Mouse (Mus musculus) CH12.LX (cell line): ENCODE data around the gene Emc9. TPM values are rescaled to one million over a fixed set of nuclear protein-coding genes. Genes with fewer than 3 reads are reported as not detected.

Experiments used
- DNase-seq: peaks from one replicate; pipeline ENCODE4 v3.0.0-alpha.2; 2013; ENCODE audit errors: extremely low read depth
- H3K27ac ChIP-seq: 2 replicates; pipeline ENCODE4 v1.5.1; 2012; ENCODE audit warnings: low read depth, mild to moderate bottlenecking, control low read depth, moderate library complexity; ENCODE audit not compliant: insufficient read depth
- H3K27me3 ChIP-seq: replicated peaks from 2 replicates; pipeline ENCODE3; 2012; ENCODE audit warnings: inconsistent platforms
- H3K36me3 ChIP-seq, 2 experiments: replicated peaks in 1 of 2; 2 replicates each; pipeline versions ENCODE3 to v1.6.1; 2012; ENCODE audit warnings: inconsistent platforms in 1 of 2, low read length in 1 of 2, mild to moderate bottlenecking in 1 of 2, mixed read lengths in 1 of 2, moderate library complexity in 1 of 2; ENCODE audit not compliant: control insufficient read depth in 1 of 2, insufficient read depth in 1 of 2
- H3K4me1 ChIP-seq, 2 experiments: 2 replicates each; pipeline ENCODE4 v1.6.1; 2012; ENCODE audit warnings: inconsistent platforms in 1 of 2, moderate library complexity in 1 of 2; ENCODE audit not compliant: insufficient read depth in 2 of 2, control insufficient read depth in 1 of 2
- H3K4me2 ChIP-seq: 2 replicates; pipeline ENCODE4 v1.6.1; 2012; ENCODE audit warnings: low read depth, mild to moderate bottlenecking, control low read depth; ENCODE audit not compliant: poor library complexity, insufficient read depth, severe bottlenecking
- H3K4me3 ChIP-seq, 3 experiments: fragments of 150-350 bp in 1 of 3; sonication (generic) in 1 of 3; replicated peaks in 1 of 3; 2 replicates each; pipeline versions ENCODE3 to v1.5.1; 2011 to 2012; ENCODE audit warnings: low read depth in 2 of 3, low read length in 2 of 3, mild to moderate bottlenecking in 2 of 3, moderate library complexity in 2 of 3, control low read depth in 1 of 3, improper control_type of control experiment in 1 of 3, inconsistent platforms in 1 of 3, mixed read lengths in 1 of 3; ENCODE audit not compliant: poor library complexity in 1 of 3
- H3K79me2 ChIP-seq: replicated peaks from 2 replicates; pipeline ENCODE4 v1.6.1; 2012; ENCODE audit warnings: mild to moderate bottlenecking, moderate library complexity; ENCODE audit not compliant: control insufficient read depth, poor library complexity, insufficient read depth, severe bottlenecking; ENCODE audit errors: extremely low read depth
- H3K9ac ChIP-seq: 2 replicates; pipeline ENCODE4 v1.6.1; 2012; ENCODE audit warnings: low read depth, mild to moderate bottlenecking, control low read depth, moderate library complexity; ENCODE audit not compliant: insufficient read depth
- H3K9me3 ChIP-seq: replicated peaks from 2 replicates; pipeline ENCODE3; 2012; ENCODE audit warnings: low read length, inconsistent platforms, mixed read lengths
- BHLHE40 ChIP-seq: IDR thresholded peaks from 2 replicates; pipeline ENCODE4 v1.6.1; 2011; ENCODE audit warnings: mild to moderate bottlenecking, low read depth, low read length, improper control_type of control experiment
- CHD1 ChIP-seq: IDR thresholded peaks from 2 replicates; pipeline ENCODE4 v1.6.1; 2012; ENCODE audit warnings: low read depth, low read length, improper control_type of control experiment, inconsistent platforms
- CHD2 ChIP-seq: IDR thresholded peaks from 2 replicates; pipeline ENCODE4 v1.6.1; 2011; ENCODE audit warnings: low read length, improper control_type of control experiment
- CTCF ChIP-seq, 2 experiments: IDR thresholded peaks in 1 of 2; conservative IDR thresholded peaks in 1 of 2; 2 replicates each; pipeline ENCODE4 v1.5.1; 2011 to 2012; ENCODE audit warnings: low read depth in 2 of 2, low read length in 2 of 2, improper control_type of control experiment in 1 of 2, inconsistent platforms in 1 of 2, mild to moderate bottlenecking in 1 of 2, moderate library complexity in 1 of 2
- E2F4 ChIP-seq: IDR thresholded peaks from 2 replicates; pipeline ENCODE4 v1.6.1; 2011; ENCODE audit warnings: low read depth, low read length, improper control_type of control experiment; ENCODE audit not compliant: insufficient replicate concordance
- ELF1 ChIP-seq: IDR thresholded peaks from 2 replicates; pipeline ENCODE4 v1.6.1; 2014; ENCODE audit warnings: low read depth, mild to moderate bottlenecking, inconsistent platforms, low read length, improper control_type of control experiment
- EP300 ChIP-seq: IDR thresholded peaks from 2 replicates; pipeline ENCODE4 v1.6.1; 2011; ENCODE audit warnings: low read length, improper control_type of control experiment
- ETS1 ChIP-seq: conservative IDR thresholded peaks from 2 replicates; pipeline ENCODE4 v1.6.1; 2012; ENCODE audit warnings: low read depth, mild to moderate bottlenecking, inconsistent platforms, low read length, improper control_type of control experiment, moderate library complexity
- GABPA ChIP-seq: IDR thresholded peaks from 2 replicates; pipeline ENCODE4 v1.6.1; 2012; ENCODE audit warnings: low read depth, low read length, improper control_type of control experiment, inconsistent platforms; ENCODE audit not compliant: insufficient replicate concordance
- HCFC1 ChIP-seq: IDR thresholded peaks from 2 replicates; pipeline ENCODE4 v1.6.1; 2012; ENCODE audit warnings: low read depth, mild to moderate bottlenecking, inconsistent platforms, low read length, improper control_type of control experiment
- IRF4 ChIP-seq: IDR thresholded peaks from 2 replicates; pipeline ENCODE4 v1.6.1; 2014; ENCODE audit warnings: low read depth, mild to moderate bottlenecking, inconsistent platforms, low read length, improper control_type of control experiment
- JUN ChIP-seq: IDR thresholded peaks from 2 replicates; pipeline ENCODE4 v1.6.1; 2011; ENCODE audit warnings: low read depth, mild to moderate bottlenecking, low read length, improper control_type of control experiment, moderate library complexity; ENCODE audit not compliant: insufficient read depth
- JUND ChIP-seq: conservative IDR thresholded peaks from 2 replicates; pipeline ENCODE4 v1.6.1; 2011; ENCODE audit warnings: low read depth, low read length, improper control_type of control experiment
- KAT2A ChIP-seq: IDR thresholded peaks from 2 replicates; pipeline ENCODE4 v1.6.1; 2012; ENCODE audit warnings: low read length, improper control_type of control experiment, inconsistent platforms; ENCODE audit not compliant: insufficient replicate concordance
- MAFK ChIP-seq: IDR thresholded peaks from 2 replicates; pipeline ENCODE4 v1.6.1; 2011; ENCODE audit warnings: low read length, improper control_type of control experiment; ENCODE audit not compliant: insufficient replicate concordance
- MAX ChIP-seq: IDR thresholded peaks from 2 replicates; pipeline ENCODE4 v1.6.1; 2011; ENCODE audit warnings: low read length, improper control_type of control experiment
- MAZ ChIP-seq: IDR thresholded peaks from 2 replicates; pipeline ENCODE4 v1.6.1; 2012; ENCODE audit warnings: low read depth, mild to moderate bottlenecking, inconsistent platforms, low read length, improper control_type of control experiment, moderate library complexity
- MEF2A ChIP-seq: IDR thresholded peaks from 2 replicates; pipeline ENCODE4 v1.6.1; 2014; ENCODE audit warnings: low read depth, mild to moderate bottlenecking, inconsistent platforms, low read length, improper control_type of control experiment, borderline replicate concordance
- MXI1 ChIP-seq: IDR thresholded peaks from 2 replicates; pipeline ENCODE4 v1.6.1; 2011; ENCODE audit warnings: mild to moderate bottlenecking, low read depth, low read length, improper control_type of control experiment
- MYC ChIP-seq: IDR thresholded peaks from 2 replicates; pipeline ENCODE4 v1.6.1; 2011; ENCODE audit warnings: low read depth, mild to moderate bottlenecking, improper control_type of control experiment, low read length
- NELFE ChIP-seq: IDR thresholded peaks from 2 replicates; pipeline ENCODE4 v1.6.1; 2011; ENCODE audit warnings: low read depth, low read length, improper control_type of control experiment
- NRF1 ChIP-seq: IDR thresholded peaks from 2 replicates; pipeline ENCODE4 v1.6.1; 2014; ENCODE audit warnings: low read depth, mild to moderate bottlenecking, inconsistent platforms, low read length, improper control_type of control experiment, moderate library complexity
- PAX5 ChIP-seq: IDR thresholded peaks from 2 replicates; pipeline ENCODE4 v1.6.1; 2012; ENCODE audit warnings: low read length, inconsistent platforms, mixed read lengths
- POLR2A ChIP-seq: IDR thresholded peaks from 2 replicates; pipeline ENCODE4 v1.6.1; 2011; ENCODE audit warnings: low read depth, mild to moderate bottlenecking, improper control_type of control experiment, low read length
- POLR2AphosphoS2 ChIP-seq: IDR thresholded peaks from 2 replicates; pipeline ENCODE4 v1.6.1; 2011; ENCODE audit warnings: low read depth, low read length, improper control_type of control experiment
- RAD21 ChIP-seq: IDR thresholded peaks from 2 replicates; pipeline ENCODE4 v1.6.1; 2011; ENCODE audit warnings: low read depth, mild to moderate bottlenecking, low read length, improper control_type of control experiment, moderate library complexity
- RCOR1 ChIP-seq: conservative IDR thresholded peaks from 2 replicates; pipeline ENCODE4 v1.6.1; 2012; ENCODE audit warnings: low read depth, mild to moderate bottlenecking, inconsistent platforms, low read length, improper control_type of control experiment
- SIN3A ChIP-seq: IDR thresholded peaks from 2 replicates; pipeline ENCODE4 v1.6.1; 2012; ENCODE audit warnings: low read length, improper control_type of control experiment, inconsistent platforms
- SMC3 ChIP-seq: IDR thresholded peaks from 2 replicates; pipeline ENCODE4 v1.6.1; 2011; ENCODE audit warnings: low read depth, low read length, improper control_type of control experiment
- TBP ChIP-seq: conservative IDR thresholded peaks from 2 replicates; pipeline ENCODE4 v1.6.1; 2011; ENCODE audit warnings: low read depth, low read length, improper control_type of control experiment
- TCF12 ChIP-seq: IDR thresholded peaks from 2 replicates; pipeline ENCODE4 v1.6.1; 2014; ENCODE audit warnings: low read depth, mild to moderate bottlenecking, inconsistent platforms, low read length, improper control_type of control experiment
- UBTF ChIP-seq: IDR thresholded peaks from 2 replicates; pipeline ENCODE4 v1.6.1; 2012; ENCODE audit warnings: low read depth, mild to moderate bottlenecking, inconsistent platforms, low read length, improper control_type of control experiment, moderate library complexity
- USF1 ChIP-seq: IDR thresholded peaks from 2 replicates; pipeline ENCODE4 v1.6.1; 2014; ENCODE audit warnings: low read depth, mild to moderate bottlenecking, inconsistent platforms, low read length, improper control_type of control experiment
- USF2 ChIP-seq: conservative IDR thresholded peaks from 2 replicates; pipeline ENCODE4 v1.6.1; 2011; ENCODE audit warnings: low read depth, low read length, improper control_type of control experiment
- ZC3H11A ChIP-seq: IDR thresholded peaks from 2 replicates; pipeline ENCODE4 v1.6.1; 2012; ENCODE audit warnings: low read depth, mild to moderate bottlenecking, inconsistent platforms, low read length, improper control_type of control experiment
- ZKSCAN1 ChIP-seq: IDR thresholded peaks from 2 replicates; pipeline ENCODE4 v1.6.1; 2012; ENCODE audit warnings: low read depth, inconsistent platforms, low read length, improper control_type of control experiment, borderline replicate concordance
- ZMIZ1 ChIP-seq: IDR thresholded peaks from 2 replicates; pipeline ENCODE4 v1.6.1; 2012; ENCODE audit warnings: low read depth, mild to moderate bottlenecking, inconsistent platforms, low read length, improper control_type of control experiment
- ZNF384 ChIP-seq: IDR thresholded peaks from 2 replicates; pipeline ENCODE4 v1.6.1; 2012; ENCODE audit warnings: low read depth, low read length, improper control_type of control experiment, inconsistent platforms
- dilution Hi-C: fragments of 300-500 bp; cut with MboI; formaldehyde crosslinking; loops from 2 replicates; pipeline ENCODE4 v1.14.3; 2020; ENCODE audit warnings: low sequenced_read_pairs; ENCODE audit not compliant: extremely low pct_unique_long_range_greater_than_20kb, extremely low pct_ligation_motif_present
- in situ Hi-C: fragments of 300-500 bp; cut with MboI; formaldehyde crosslinking; loops from 3 replicates; pipeline ENCODE4 v1.14.3; 2019; ENCODE audit warnings: low sequenced_read_pairs, low pct_ligation_motif_present, low pct_unique_long_range_greater_than_20kb, mixed read lengths
- polyA plus RNA-seq: library from polyadenylated mRNA; unstranded; fragments of >175 nt; gene quantifications from 2 replicates; pipeline ENCODE4 v1.2.1, GENCODE M21; 2012; ENCODE audit warnings: low read depth; ENCODE audit not compliant: insufficient read length
- total RNA-seq, 2 experiments: library from RNA; depleted of rRNA; stranded (reverse); fragments of 300-350 nt in 1 of 2; fragments of >200 nt in 1 of 2; gene quantifications; 2 replicates each; pipeline ENCODE4 v1.2.3; 2012 to 2014

Emc9 gene
- total and polyA plus RNA-seq, 3 experiments: 1.7 to 9.6 (median 4.2) TPM

- H3K4me2 ChIP-seq: peak within 1 kb of the TSS; percentile 73
- peak; percentile 99 for DNase-seq
- no peaks in the 10 kb centered on the region for H3K9me3 ChIP-seq
- peaks cover 6% of the 10 kb centered on the region; the same call in 1 of the 2 replicates for H3K79me2 ChIP-seq
- peak within 1 kb of the TSS; percentile 95 for H3K27ac ChIP-seq
- H3K27me3 ChIP-seq: no peaks in the 10 kb centered on the region
- peaks cover 17 to 36% of the 10 kb centered on the region in 2 experiments for H3K36me3 ChIP-seq
- H3K9ac ChIP-seq: peak within 1 kb of the TSS; percentile 87
- dilution Hi-C loops: no loop called here
- in situ Hi-C loops: no loop called here
- peak within 1 kb of the TSS; percentile 69 to 80 (median 80) for H3K4me3 ChIP-seq
- H3K4me1 ChIP-seq: peaks cover 9 to 32% of the 10 kb centered on the region in 2 experiments
- TF ChIP-seq POLR2AphosphoS2 (no peak; the same call in 1 of the 2 replicates), CHD1 (no peak), KAT2A (no peak), USF1 (peak; percentile 85), SMC3 (no peak), CHD2 (peak; percentile 95), MAX (peak; percentile 97), NELFE (0 out of 2 replicates have a peak, but pooled peaks have one; percentile 19), ELF1 (peak; percentile 86), MXI1 (peak; percentile 91), PAX5 (no peak), SIN3A (peak; percentile 89), E2F4 (no peak), CTCF (conservative IDR thresholded peaks at IDR 0.05 in 1 of 2, IDR thresholded peaks at IDR 0.05 in 1 of 2; ENCODE audit: low read depth in 2 of 2, low read length in 2 of 2) (no peak), TCF12 (peak; percentile 33), ZNF384 (no peak), ZKSCAN1 (no peak), ETS1 (peak; percentile 51; the same call in 1 of the 2 replicates), JUN (no peak), IRF4 (peak; percentile 31), ZMIZ1 (peak; percentile 41; the same call in 1 of the 2 replicates), USF2 (peak; percentile 70), RCOR1 (no peak; the same call in 1 of the 2 replicates), NRF1 (peak; percentile 48; the same call in 1 of the 2 replicates), HCFC1 (peak; percentile 60; the same call in 1 of the 2 replicates), EP300 (no peak), JUND (0 out of 2 replicates have a peak, but pooled peaks have one; percentile 19), MEF2A (peak; percentile 51; the same call in 1 of the 2 replicates), MAFK (no peak), RAD21 (no peak), MYC (peak; percentile 64; the same call in 1 of the 2 replicates), POLR2A (peak; percentile 39), BHLHE40 (peak; percentile 73), UBTF (no peak), GABPA (no peak), ZC3H11A (no peak), MAZ (peak; percentile 91), TBP (peak; percentile 71)
These were observed 24.7 kb downstream of the Emc9 start, which contains the start of gene A730061H03Rik for GRCm38 (mm10) chr14:55560202-55561073. TSS of gene A730061H03Rik (minus strand) at chr14:55560406.
